Mouse (Mus musculus) CH12.LX (cell line): ENCODE results near the gene Sptbn1.

ENCODE experiments used
- CTCF ChIP-seq, 2 experiments: IDR thresholded peaks in 1 of 2; conservative IDR thresholded peaks in 1 of 2; 2 replicates each; pipeline ENCODE4 v1.5.1; 2011 to 2012; ENCODE audit warnings: low read depth in 2 of 2, low read length in 2 of 2, improper control_type of control experiment in 1 of 2, inconsistent platforms in 1 of 2, mild to moderate bottlenecking in 1 of 2, moderate library complexity in 1 of 2
- EP300 ChIP-seq: IDR thresholded peaks from 2 replicates; pipeline ENCODE4 v1.6.1; 2011; ENCODE audit warnings: low read length, improper control_type of control experiment
- HCFC1 ChIP-seq: IDR thresholded peaks from 2 replicates; pipeline ENCODE4 v1.6.1; 2012; ENCODE audit warnings: low read depth, mild to moderate bottlenecking, inconsistent platforms, low read length, improper control_type of control experiment
- MAZ ChIP-seq: IDR thresholded peaks from 2 replicates; pipeline ENCODE4 v1.6.1; 2012; ENCODE audit warnings: low read depth, mild to moderate bottlenecking, inconsistent platforms, low read length, improper control_type of control experiment, moderate library complexity
- MXI1 ChIP-seq: IDR thresholded peaks from 2 replicates; pipeline ENCODE4 v1.6.1; 2011; ENCODE audit warnings: mild to moderate bottlenecking, low read depth, low read length, improper control_type of control experiment
- NELFE ChIP-seq: IDR thresholded peaks from 2 replicates; pipeline ENCODE4 v1.6.1; 2011; ENCODE audit warnings: low read depth, low read length, improper control_type of control experiment
- POLR2A ChIP-seq: IDR thresholded peaks from 2 replicates; pipeline ENCODE4 v1.6.1; 2011; ENCODE audit warnings: low read depth, mild to moderate bottlenecking, improper control_type of control experiment, low read length
- ZNF384 ChIP-seq: IDR thresholded peaks from 2 replicates; pipeline ENCODE4 v1.6.1; 2012; ENCODE audit warnings: low read depth, low read length, improper control_type of control experiment, inconsistent platforms

GRCm38 (mm10) chr11:30209495-30209894 lies 58.5 kb downstream of the Sptbn1 start:
- TF ChIP-seq MXI1 = no peak
- TF ChIP-seq EP300 = no peak
- TF ChIP-seq NELFE = no peak
- TF ChIP-seq CTCF (conservative IDR thresholded peaks at IDR 0.05 in 1 of 2, IDR thresholded peaks at IDR 0.05 in 1 of 2; ENCODE audit: low read depth in 2 of 2, low read length in 2 of 2) = no peak
- TF ChIP-seq ZNF384 = no peak
- TF ChIP-seq HCFC1 = no peak
- TF ChIP-seq MAZ = no peak
- no peak for TF ChIP-seq POLR2A
